Mouse (Mus musculus) hindlimb bud, embryonic 11.5 days (tissue): ENCODE results near the gene Prrc2b.

Experiments used
- DNase-seq: peaks from one replicate; pipeline ENCODE4 v3.0.0-alpha.2; 2012; ENCODE audit warnings: low read depth, low spot score; ENCODE audit errors: extremely low spot score

Prrc2b gene

GRCm38 (mm10) chr2:32150924-32151659 is at the start of gene Prrc2b:
Prrc2b (plus strand) TSS chr2:32151082.
- no peak for DNase-seq

GRCm38 (mm10) chr2:32102944-32103343 is 47.9 kb upstream of the Prrc2b start:
- DNase-seq: no peak

GRCm38 (mm10) chr2:32103557-32103956 is 47.3 kb upstream of the Prrc2b start:
- no peak for DNase-seq

GRCm38 (mm10) chr2:32104122-32104521 is 46.8 kb upstream of the Prrc2b start:
- no peak for DNase-seq

DNA sequence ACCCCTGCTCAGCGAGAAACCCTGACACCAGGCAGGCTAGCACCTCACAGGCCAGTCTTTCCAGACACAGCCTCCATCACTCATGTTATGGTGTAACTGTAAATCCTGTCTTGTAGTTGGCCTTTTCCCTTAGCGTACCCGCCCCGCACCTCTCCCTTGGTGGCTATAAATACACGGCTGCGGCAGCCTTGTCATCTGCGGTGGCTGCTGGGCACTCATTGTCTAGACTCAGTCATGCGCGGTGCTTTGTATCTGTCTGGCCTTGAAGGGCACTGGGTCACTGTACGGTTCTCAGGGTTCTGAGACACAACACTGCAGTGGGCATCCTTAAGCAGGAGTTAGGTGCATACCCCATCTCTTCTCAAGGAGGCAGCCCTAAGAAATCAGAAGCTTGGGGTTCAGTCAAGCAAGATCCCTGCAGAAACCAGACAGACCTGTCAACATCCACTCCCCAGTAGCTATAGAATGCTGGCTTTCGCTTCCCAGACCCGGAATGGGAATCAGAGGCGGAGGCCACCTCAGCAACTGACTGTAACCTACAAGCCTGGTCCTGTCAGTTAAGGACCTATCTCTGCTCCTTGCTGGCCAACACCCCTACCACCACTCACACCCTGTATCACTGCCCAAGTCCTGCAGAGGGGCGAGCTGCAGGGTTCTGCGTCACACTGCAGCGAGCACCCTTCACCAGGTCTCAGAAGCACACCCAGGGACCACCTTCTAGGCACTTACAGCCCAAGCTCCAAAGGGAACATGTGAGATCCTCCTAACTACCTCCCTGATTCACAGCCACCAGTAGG is 45.6 kb upstream of the Prrc2b start:
- no peak for DNase-seq

- DNase-seq: no peak
Observed at GRCm38 (mm10) chr2:32105930-32106329, 45.0 kb upstream of the Prrc2b start.

GRCm38 (mm10) chr2:32111268-32111667 is 39.6 kb upstream of the Prrc2b start:
- no peak for DNase-seq

GRCm38 (mm10) chr2:32112548-32112947 is 38.3 kb upstream of the Prrc2b start:
- no peak for DNase-seq

GRCm38 (mm10) chr2:32115851-32116268 is 35.0 kb upstream of the Prrc2b start:
- DNase-seq: no peak

DNA sequence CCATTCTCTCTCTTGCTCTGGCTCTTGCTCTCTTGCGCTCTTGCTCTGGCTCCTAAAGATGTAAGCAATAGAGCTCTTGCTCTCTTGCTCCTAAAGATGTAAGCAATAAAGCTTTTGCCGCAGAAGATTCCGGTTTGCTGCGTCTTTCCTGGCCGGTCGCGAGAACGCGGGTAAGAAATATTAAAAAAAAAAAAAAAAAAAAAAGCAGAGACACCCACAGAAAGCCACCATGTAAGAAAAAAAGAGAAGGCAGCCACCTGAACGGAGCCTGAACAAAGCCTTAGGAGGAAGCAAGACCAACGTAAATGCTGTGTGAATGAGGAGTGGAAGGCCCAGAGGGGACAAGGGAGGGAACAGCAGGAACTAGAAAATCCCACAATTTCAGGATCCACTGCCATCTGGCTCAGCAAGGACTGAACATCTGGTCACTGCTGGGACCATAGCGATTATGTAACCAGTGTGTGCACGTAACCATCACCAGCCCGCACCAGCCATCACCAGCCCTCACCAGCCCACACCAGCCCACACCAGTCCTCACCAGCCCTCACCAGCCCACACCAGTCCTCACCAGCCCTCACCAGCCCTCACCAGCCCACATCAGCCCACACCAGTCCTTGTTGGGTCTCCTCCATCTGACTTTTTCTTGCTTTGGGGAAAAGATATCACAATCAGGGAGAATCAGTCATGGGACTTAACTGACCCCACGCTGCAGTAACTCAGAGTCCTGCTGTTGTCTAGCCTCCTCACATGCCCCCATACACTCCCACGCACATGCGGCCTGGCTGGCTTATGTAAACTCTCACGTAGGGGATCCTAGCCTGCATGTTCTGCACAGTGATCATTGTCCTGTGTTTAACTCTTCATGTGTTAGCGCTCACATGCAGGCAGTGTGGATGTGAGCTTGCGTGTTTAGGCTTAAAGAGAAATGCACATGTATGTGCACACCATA is 30.8 kb upstream of the Prrc2b start:
- no peak for DNase-seq

DNA sequence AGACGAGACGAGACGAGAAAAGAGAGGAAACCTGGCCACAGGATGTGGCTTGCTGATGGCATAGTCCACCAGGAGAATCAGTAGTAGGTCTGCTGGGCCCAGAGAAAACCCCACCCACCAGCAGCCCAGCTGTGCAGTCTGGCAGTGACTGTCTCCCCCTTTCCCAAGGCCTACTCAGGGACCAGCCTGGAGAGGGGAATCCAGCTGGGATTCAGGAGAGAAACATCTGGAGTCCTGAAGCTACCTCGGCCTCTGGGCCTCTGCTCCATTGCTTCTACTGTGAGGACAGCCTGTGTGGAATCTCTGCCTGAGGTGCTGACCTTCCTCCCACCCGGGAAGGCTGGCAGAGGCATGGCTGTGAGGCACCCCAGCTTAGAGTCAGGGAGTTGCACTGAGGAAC is 29.7 kb upstream of the Prrc2b start:
- no peak for DNase-seq

DNA sequence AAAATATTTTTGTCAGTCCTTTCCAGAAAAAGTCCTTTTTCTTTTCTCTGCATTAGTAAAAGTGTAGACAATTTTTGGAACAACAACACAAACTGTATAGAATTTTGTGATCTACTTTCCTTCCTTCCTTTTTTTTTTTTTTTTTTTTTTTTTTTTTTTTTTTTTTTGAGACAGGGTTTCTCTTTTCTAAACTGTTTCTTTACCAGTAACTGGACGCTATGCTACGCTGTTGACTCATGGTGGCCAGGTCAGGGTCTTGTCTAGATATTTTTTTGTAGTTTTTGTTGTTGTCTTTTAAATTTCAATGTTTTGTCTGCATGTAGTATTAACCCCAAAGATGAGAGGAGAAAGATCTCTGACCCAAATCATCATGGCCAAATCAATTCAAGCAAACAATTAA is 29.1 kb upstream of the Prrc2b start:
- DNase-seq: no peak

DNA sequence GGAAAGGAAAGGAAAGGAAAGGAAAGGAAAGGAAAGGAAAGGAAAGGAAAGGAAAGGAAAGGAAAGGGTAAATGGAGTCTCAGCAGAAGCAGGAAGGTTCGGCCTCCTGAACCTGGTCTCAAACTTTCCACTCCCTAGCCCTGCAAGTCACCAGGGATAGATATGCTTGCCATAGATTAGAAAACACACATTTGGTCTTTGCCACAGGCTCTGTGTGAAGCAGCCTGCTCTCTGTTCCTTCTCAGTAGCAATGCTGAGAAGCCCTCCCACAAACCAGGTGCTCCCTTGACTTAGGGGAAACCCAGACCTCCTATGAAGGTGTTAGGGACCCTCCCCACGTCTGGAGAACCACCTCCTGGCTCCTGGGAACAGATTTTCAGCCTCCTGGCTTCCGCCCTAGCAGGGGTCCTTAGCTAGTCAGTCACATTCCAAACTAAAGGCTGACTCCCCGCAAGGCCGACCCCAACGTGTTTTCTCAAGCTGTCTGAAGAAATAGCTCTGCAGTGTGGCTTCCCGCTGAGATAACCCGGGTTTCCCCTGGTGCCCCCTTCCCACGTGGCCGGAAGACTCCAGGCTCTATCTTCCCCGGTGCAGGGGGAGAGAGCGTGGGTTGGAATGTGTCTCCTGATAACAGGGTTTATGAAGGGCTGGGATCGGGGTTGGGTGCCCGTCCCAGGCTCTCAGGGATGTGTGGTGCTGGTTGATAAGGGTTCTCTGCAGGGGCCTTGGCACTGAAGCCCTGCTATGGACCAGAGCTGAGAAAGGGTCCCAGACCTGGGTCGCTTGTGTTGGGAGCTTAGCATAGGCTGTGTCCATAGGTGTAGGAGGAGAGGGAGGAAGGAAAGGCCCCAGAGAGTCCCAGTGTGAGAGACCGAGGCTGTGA is 23.0 kb upstream of the Prrc2b start:
- DNase-seq: no peak

- DNase-seq: no peak
Observed at GRCm38 (mm10) chr2:32128536-32128841, 22.4 kb upstream of the Prrc2b start.

DNA sequence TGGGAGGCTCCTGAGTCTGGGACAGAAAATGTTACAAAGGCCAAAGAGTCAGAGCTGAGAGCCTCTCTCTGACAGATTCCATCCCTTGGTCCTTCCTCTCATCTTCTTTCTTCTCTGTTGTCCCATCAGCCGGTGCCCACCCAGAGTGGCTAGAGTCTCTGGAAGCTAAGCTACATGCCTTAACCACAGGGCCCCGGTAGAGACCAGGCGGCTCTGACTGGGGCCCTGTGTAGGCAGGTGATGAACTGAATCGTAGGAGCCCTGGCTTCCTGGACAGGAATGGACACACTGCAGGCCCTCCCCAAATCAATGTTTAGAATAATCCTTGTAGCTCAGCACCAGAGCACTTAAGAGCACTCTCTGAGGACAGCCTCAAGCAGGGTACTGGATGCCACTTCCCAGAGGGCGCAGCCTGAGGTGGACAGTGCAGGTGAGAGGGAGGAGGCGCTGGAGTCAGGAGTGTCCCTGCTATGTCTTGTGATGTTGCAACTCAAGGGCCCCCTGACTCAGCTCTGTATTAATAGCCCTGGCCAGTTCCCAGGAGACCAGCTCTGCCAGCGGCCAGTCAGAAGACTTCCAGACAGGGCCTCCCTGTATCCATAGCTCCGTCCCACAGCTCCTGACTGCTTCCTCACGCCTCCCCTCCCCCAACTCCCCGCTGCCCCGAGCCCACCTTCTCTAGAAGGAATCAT is 21.4 kb upstream of the Prrc2b start:
- no peak for DNase-seq

GRCm38 (mm10) chr2:32130435-32130834 is 20.4 kb upstream of the Prrc2b start:
- no peak for DNase-seq

- no peak for DNase-seq
Observed at GRCm38 (mm10) chr2:32131205-32131834, 19.6 kb upstream of the Prrc2b start.

- no peak for DNase-seq
Observed at GRCm38 (mm10) chr2:32131866-32132566, 18.9 kb upstream of the Prrc2b start.

DNA sequence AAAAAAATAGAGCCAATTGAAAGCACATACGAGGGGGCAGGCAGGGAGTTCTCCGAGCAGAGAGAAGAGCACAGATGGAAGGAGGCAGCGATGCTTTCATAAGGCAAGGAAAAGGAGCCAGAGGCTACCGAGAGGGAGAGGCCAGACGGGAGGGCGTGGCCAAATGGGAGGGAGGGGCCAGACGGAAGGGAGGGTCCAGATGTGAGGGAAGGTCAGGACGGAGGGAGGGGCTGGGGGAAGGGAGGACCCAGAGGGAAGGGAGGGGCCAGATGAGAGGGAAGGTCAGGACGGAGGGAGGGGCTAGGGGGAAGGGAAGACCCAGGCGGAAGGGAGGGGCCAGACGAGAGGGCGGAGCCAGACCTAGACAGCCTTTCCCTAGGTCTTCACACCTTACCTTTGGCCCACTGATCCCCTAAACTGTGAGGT is 18.3 kb upstream of the Prrc2b start:
- DNase-seq: no peak
